Mouse (Mus musculus): Measurements from ENCODE around the gene Cog1.

Cog1 gene

GRCm38 (mm10) chr11:113648690-113649352 lies at the start of gene Cog1:
TSS of gene Cog1 (plus strand) at chr11:113649169.
- DNase-seq (ENCODE audit: extremely low spot score, low read depth, low spot score), result no peak

- DNase-seq (ENCODE audit: extremely low spot score, low read depth, low spot score), result no peak
These were observed 48.3 kb upstream of the Cog1 start for GRCm38 (mm10) chr11:113600526-113601245.

- DNase-seq (ENCODE audit: extremely low spot score, low read depth, low spot score), result no peak
These were observed 47.2 kb upstream of the Cog1 start for GRCm38 (mm10) chr11:113601616-113602343.

- no peak for DNase-seq (ENCODE audit: extremely low spot score, low read depth, low spot score)
These were observed 41.4 kb upstream of the Cog1 start for GRCm38 (mm10) chr11:113607556-113607955.

GRCm38 (mm10) chr11:113609581-113609980 lies 39.4 kb upstream of the Cog1 start:
- no peak for DNase-seq (ENCODE audit: extremely low spot score, low read depth, low spot score)

GRCm38 (mm10) chr11:113610266-113610665 lies 38.7 kb upstream of the Cog1 start:
- DNase-seq (ENCODE audit: extremely low spot score, low read depth, low spot score), result no peak

GRCm38 (mm10) chr11:113611112-113611646 lies 37.8 kb upstream of the Cog1 start:
- DNase-seq (ENCODE audit: extremely low spot score, low read depth, low spot score), result no peak

- no peak for DNase-seq (ENCODE audit: extremely low spot score, low read depth, low spot score)
These were observed 37.0 kb upstream of the Cog1 start for GRCm38 (mm10) chr11:113611664-113612611.

- no peak for DNase-seq (ENCODE audit: extremely low spot score, low read depth, low spot score)
These were observed 34.5 kb upstream of the Cog1 start for GRCm38 (mm10) chr11:113614476-113614875.

GRCm38 (mm10) chr11:113617132-113617911 lies 31.6 kb upstream of the Cog1 start:
- peak; percentile 63 for DNase-seq (ENCODE audit: extremely low spot score, low read depth, low spot score)

GRCm38 (mm10) chr11:113618303-113618671 lies 30.7 kb upstream of the Cog1 start:
- DNase-seq (ENCODE audit: extremely low spot score, low read depth, low spot score), result no peak

GRCm38 (mm10) chr11:113618672-113619419 lies 30.1 kb upstream of the Cog1 start, which contains the start of gene Sstr2:
TSS of gene Sstr2 (plus strand) at chr11:113619342.
- DNase-seq (ENCODE audit: extremely low spot score, low read depth, low spot score), result no peak

GRCm38 (mm10) chr11:113619420-113620080 lies 29.4 kb upstream of the Cog1 start:
- DNase-seq (ENCODE audit: extremely low spot score, low read depth, low spot score), result no peak

GRCm38 (mm10) chr11:113621001-113621400 lies 28.0 kb upstream of the Cog1 start:
- no peak for DNase-seq (ENCODE audit: extremely low spot score, low read depth, low spot score)

GRCm38 (mm10) chr11:113622028-113622427 lies 26.9 kb upstream of the Cog1 start:
- DNase-seq (ENCODE audit: extremely low spot score, low read depth, low spot score), result no peak

- DNase-seq (ENCODE audit: extremely low spot score, low read depth, low spot score), result no peak
These were observed 23.5 kb upstream of the Cog1 start for GRCm38 (mm10) chr11:113625437-113625836.

GRCm38 (mm10) chr11:113627785-113628184 lies 21.2 kb upstream of the Cog1 start:
- no peak for DNase-seq (ENCODE audit: extremely low spot score, low read depth, low spot score)

- DNase-seq (ENCODE audit: extremely low spot score, low read depth, low spot score), result no peak
These were observed 18.3 kb upstream of the Cog1 start for GRCm38 (mm10) chr11:113630642-113631041.

All from hindlimb bud, embryonic 11.5 days (tissue).